Mouse (Mus musculus) duodenum, adult 2 months (tissue): Measurements from ENCODE around the gene Plac1. TPM values are rescaled to one million over a fixed set of nuclear protein-coding genes. Genes with fewer than 3 reads are reported as not detected.

ENCODE experiments used
- polyA plus RNA-seq: library from polyadenylated mRNA; depleted of rRNA; stranded (reverse); fragments of >200 nt; gene quantifications from 2 replicates; pipeline ENCODE4 v1.2.3, GENCODE M21; 2012; ENCODE audit warnings: low replicate concordance; rRNA removed

The Plac1 gene
- polyA plus RNA-seq, result not detected in 2 replicates

DNA sequence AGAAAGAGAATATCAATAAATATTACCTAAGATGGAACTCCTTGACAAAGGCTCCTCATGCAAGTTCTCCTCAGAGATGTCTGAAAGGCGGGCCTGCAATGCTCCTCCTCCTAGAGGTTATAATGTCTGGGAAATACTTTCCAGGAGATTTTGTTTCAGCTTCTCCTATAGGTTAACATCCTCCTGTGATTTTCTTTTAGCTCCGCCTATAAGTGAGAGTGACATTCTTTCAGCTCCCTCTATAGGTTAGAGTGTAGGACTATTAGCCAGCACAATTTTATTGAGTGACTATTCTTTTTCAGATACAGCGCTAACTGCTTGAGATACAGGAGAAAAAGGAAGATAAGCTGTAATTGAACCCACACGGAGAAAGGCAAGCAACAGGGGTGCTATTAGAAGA, at the start of gene Plac1:
TSS of gene Plac1 (minus strand) at position 101 of the 400 bp plus-strand sequence.

DNA sequence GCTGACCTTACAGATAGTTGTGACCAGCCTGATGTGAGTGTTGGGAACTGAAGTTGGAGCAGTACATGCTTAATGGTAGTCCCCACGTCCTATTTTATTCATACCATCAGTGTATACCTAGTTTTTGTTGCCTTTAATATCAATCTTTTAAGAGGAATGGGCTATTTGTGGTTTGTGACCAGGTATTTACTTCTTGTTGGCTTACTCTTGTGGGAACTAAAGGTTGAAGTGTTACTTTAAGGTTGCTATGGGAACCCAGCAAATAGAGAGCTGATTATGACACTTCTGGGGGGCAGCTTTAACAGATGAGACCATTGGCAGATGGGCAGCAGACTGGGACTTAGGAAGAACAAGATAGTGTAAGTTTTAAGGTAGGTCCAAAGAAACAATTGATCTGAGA, 33.2 kb upstream of the Plac1 start, which contains the start of gene Fam122c:
TSS of gene Fam122c (plus strand) at position 301 of the 400 bp plus-strand sequence.

DNA sequence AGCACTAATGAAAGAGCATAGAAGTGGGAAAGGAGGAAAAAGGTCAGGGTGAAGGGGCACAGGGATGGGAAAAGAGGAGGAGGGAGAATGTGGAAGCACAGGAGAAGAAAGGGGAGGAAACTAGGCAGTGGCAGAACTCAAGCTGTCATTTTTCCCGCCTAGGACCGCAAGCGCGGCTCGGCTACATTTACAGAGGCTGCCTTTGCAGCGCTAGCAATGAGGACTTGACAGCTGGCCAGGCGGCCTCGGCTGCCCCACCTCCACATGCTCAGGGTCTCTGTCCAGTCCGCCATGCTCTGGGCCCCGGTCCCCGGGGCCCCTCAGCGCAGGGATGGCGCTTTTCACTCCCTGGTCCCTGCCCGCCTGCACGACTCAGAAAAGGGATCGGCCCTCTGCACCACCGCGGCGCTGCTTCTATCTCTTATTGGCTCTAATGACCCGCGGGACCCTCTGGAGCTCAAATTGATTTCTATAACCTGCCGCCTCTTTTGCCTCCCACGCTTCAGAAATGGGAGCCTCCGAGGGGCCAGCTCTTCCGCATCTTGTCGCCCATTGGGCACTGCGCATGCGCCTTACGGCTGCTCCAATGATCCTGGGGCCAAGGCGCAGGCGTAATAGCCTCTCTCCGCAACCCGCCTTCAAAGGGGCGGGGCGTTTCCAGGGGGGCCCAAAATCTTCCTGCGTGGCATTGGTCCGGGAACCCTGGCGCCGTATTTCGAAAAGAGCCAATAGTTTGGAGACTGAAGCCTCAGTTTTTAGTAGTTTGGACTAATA, 29.6 kb upstream of the Plac1 start, which contains the start of gene Fam122b:
TSS of gene Fam122b (minus strand) at position 517 of the 774 bp plus-strand sequence.

Other genes starting within 250 kb of the Plac1 start
- gene Fam122b, start 29.7 kb upstream of the Plac1 start, polyA plus RNA-seq, result 0.81 and 0.96 TPM in 2 replicates
- gene Fam122c, start 33.3 kb upstream of the Plac1 start, polyA plus RNA-seq, result not detected in 2 replicates
- 0.16 and 0.20 TPM in 2 replicates for gene Mospd1, start 130.4 kb upstream of the Plac1 start, polyA plus RNA-seq
- not detected in 2 replicates for gene Etd, start 194.8 kb upstream of the Plac1 start, polyA plus RNA-seq